Mouse (Mus musculus) layer of hippocampus, postnatal 25 days (tissue): Measurements from ENCODE around the gene Zfp428. TPM values are rescaled to one million over a fixed set of nuclear protein-coding genes. Genes with fewer than 3 reads are reported as not detected.
"Not testable (repeated sequence)": the region's sequence is repeated elsewhere in the genome, so short reads cannot be mapped to it uniquely, and the experiment has no call there.

Experiments
- DNase-seq, 2 experiments: peaks; one replicate each; pipeline ENCODE4 v3.0.0; 2022; ENCODE audit warnings: mixed read lengths in 2 of 2, low spot score in 1 of 2; ENCODE audit errors: extremely low spot score in 1 of 2
- total RNA-seq, 2 experiments: library from RNA; stranded (reverse); gene quantifications; 2 replicates each; pipeline ENCODE4 v1.2.3; 2021

The Zfp428 gene
- total RNA-seq, 2 experiments from 2014 or later: 39.8 to 45.0 TPM

DNA sequence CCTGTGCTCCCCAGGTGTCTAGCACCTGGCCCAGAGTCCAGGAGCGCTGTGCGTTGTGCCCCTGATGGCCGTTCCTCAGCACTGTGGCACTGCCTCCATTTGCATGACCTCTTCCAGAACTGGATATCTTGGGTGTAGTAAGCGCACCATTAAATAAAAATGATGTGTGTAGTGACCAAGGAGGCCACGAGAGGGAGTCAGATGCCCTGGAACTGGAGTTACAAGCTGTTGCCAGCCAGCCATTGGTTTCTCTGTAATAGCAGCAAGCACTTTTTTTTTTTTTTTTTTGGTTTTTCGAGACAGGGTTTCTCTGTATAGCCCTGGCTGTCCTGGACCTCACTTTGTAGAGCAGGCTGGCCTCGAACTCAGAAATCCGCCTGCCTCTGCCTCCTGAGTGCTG is 9.5 kb downstream of the Zfp428 start:
- DNase-seq: peak in 1 of 2 experiments; percentile 49

- DNase-seq: no peak
Measured at GRCm38 (mm10) chr7:24517077-24517476, 10.3 kb downstream of the Zfp428 start.

- no peak for DNase-seq
Measured at GRCm38 (mm10) chr7:24517654-24518053, 10.8 kb downstream of the Zfp428 start.

GRCm38 (mm10) chr7:24519130-24519529 is 12.3 kb downstream of the Zfp428 start:
- no peak for DNase-seq

GRCm38 (mm10) chr7:24520054-24520453 is 13.2 kb downstream of the Zfp428 start:
- DNase-seq: not testable (repeated sequence)

- DNase-seq: no peak
Measured at GRCm38 (mm10) chr7:24522805-24523204, 16.0 kb downstream of the Zfp428 start.

DNA sequence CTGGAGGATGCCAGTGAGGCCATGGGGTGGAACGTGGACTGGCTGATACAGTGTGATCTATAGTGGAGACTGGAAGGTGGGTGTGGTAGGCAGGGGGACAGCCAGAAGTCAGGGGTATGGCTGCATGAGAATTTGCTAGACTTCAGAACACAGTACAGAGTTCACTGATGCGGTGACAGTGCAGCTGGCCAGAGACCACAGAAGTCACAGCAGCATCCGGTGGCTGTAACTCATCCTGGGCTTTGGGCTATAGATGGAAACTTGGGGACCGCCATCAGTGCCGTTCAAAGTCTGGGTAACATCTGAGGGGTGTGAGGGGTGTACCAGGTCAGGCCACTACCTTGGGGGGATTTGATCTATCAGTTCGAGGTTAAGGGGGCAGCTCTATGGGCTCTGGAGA is 16.9 kb downstream of the Zfp428 start:
- no peak for DNase-seq

DNA sequence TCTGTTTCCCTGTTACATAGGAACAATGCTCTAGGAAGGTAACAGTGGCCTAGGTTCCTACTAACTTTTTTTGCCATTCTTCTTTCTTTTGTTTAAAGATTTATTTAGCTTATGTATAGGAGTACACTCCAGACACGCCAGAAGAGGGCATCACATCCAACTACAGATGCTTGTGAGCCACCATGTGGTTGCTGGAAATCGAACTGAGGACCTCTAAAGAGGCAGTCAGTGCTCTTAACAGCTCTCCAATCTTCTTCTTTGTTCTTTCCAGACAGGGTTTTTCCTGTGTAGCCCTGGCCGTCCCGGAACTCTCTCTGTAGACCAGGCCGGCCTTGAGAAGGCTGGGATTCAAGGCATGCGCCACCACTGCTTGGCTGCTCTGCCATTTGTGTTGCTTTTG is 18.2 kb downstream of the Zfp428 start:
- no peak for DNase-seq

- no peak for DNase-seq
Measured at GRCm38 (mm10) chr7:24525686-24526420, 19.0 kb downstream of the Zfp428 start.

GRCm38 (mm10) chr7:24528861-24529260 is 22.1 kb downstream of the Zfp428 start:
- no peak for DNase-seq

- no peak for DNase-seq
Measured at GRCm38 (mm10) chr7:24529580-24529979, 22.8 kb downstream of the Zfp428 start.

DNA sequence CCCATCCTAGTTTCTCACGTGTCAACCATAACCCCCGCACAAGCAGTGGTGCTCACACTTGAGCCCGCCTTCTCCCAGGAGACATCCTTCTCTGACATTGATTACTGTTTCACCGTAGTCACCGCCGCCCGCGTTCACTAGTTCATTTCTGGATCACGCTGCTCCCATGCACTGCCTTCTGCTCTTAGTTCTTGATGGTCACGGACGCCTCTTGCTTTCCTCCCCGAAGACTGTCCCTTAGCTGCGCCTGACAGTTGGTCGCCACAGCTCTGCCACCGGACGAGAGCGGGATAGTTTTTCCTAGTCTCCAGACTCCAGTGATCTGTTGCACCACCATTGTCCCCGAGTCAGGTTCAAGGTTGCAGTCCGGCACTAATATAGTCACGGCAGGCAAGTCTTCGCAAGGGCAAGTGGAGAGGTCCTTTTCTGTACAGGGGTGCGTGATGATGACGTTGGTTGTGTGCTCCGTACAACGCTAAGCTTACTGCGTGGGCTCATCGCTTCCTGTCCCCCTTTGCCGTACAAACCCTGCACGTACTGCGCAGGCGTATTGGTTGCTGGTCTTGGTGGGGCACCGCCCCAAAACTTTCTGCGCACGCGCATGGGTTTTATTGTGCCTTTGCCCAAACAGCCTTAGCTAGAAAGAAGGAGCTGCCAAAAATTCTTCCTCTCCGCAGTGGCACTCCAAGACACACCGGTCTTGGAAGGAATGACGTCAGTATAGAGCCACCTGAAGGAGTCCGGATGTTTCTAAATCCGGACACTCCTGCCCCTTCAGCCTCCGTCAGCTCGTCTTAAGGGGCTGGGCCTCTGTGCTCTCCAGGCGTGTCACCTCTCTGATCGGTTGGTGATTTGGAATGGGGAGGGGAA is 23.5 kb downstream of the Zfp428 start, which contains the start of gene Irgq:
Gene Irgq (plus strand): TSS at position 628 of the 870 bp plus-strand sequence.
- peak; percentile 95 to 98 for DNase-seq

- peak; percentile 56 to 66 for DNase-seq
Measured at GRCm38 (mm10) chr7:24531211-24531971, 24.6 kb downstream of the Zfp428 start.

DNA sequence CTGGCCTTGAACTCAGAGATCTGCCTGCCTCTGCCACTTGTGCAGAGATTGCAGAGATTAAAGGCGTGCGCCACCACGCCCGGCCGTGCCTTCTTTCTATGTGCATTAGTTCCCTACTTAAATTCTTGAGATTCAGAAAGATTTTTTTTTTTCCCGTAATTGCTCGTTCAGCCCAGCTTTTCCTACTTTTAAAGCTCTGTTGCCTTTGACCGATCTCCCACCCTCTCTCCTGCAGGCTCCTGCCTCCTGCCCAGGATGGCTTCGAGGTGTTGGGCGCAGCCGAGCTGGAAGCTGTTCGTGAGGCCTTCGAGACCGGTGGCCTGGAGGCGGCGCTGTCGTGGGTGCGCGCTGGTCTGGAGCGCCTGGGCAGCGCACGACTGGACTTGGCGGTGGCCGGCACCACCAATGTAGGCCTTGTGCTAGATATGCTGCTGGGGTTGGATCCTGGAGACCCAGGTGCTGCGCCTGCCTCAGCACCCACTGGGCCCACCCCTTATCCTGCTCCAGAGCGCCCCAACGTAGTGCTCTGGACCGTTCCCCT is 26.3 kb downstream of the Zfp428 start:
- no peak for DNase-seq

DNA sequence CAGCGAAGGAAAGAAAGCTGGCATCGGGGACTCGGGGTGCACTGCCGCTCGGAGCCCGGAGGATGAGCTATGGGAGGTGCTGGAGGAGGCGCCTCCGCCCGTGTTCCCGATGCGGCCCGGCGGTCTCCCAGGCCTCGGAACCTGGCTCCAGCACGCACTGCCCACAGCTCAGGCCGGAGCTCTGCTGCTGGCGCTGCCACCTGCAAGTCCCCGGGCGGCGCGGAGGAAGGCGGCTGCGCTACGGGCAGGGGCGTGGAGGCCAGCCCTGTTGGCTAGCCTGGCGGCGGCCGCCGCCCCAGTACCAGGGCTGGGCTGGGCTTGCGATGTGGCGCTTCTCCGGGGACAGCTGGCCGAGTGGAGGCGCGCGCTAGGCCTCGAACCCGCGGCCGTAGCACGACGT is 27.0 kb downstream of the Zfp428 start:
- DNase-seq: no peak

DNA sequence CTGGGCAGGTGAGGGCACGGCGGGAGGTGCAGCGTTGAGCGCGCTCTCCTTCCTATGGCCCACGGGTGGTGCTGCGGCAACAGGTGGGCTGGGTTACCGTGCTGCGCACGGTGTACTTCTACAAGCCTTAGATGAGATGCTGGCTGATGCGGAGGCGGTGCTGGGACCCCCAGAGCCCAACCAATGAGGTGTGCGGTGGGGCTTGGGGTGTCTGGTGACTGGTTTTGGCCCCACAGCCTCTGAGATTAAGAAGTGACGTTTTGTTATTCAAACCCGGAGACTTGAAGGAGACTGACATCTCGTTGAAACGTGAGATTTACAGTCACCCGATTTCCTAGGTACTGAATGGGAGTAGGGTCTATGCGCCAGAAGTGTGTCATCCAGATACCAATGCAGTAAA is 27.5 kb downstream of the Zfp428 start:
- no peak for DNase-seq

DNA sequence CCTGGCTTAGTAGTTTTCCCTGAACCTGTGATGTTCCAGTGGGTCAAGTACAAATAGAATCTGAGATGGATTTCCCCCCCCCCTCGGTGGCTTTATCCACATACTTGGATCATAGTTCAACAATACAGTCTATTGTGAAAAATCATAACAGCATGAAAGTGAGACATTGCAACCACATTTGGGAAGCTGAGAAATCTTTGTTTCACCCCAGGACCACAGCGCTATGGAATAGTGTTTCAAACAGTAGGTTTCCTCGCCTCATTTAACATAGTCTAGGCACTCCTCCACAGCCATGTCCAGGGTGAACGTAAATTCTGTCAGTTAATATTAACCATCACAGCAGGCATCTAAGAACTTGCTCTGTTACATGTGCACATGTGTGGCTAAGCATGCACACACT is 30.3 kb downstream of the Zfp428 start:
- no peak for DNase-seq

DNA sequence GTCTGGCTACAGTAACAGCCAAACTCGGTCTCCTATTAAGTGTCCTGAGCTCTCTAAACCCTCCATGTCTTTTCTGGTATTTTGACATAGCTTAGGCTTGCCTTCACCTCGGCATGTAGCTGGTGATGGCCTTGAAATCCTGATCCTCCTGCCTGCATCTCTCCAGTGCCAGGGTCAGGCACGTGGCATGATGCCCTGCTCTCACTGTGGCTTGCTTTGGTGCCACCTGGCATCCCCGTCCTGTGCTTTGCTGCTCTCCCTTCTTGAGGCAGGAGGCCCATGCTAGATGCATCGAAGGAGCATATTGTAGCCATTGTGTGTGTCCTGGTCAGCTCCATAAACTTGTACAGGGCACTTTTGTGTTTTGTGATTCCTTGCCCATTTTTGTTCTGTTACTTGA is 30.8 kb downstream of the Zfp428 start:
- DNase-seq: no peak

GRCm38 (mm10) chr7:24538154-24538553 is 31.3 kb downstream of the Zfp428 start:
- no peak for DNase-seq

GRCm38 (mm10) chr7:24538701-24539100 is 31.9 kb downstream of the Zfp428 start:
- no peak for DNase-seq

DNA sequence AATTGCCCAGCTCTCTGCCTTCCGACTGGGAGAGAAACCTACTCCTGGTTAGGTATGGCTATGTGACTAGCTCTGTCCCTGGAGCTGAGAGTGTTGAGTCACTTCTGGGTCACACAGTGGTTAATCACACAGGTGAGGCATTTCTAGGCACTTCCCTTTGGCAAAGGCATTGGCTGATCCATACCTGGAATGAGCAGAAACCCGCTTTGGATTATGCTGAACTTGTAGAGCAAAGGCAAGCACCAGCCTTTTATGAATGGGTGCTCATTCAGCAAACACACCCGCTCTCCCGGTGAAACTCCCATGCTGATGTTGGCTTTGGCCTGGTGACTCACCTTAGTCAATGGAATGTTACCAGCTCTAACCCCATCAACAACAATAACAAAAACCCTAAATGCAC is 32.9 kb downstream of the Zfp428 start:
- DNase-seq: no peak
